Mouse (Mus musculus): ENCODE data around the gene Gfm1. TPM values are rescaled to one million over a fixed set of nuclear protein-coding genes. Genes with fewer than 3 reads are reported as not detected.

Gfm1 gene
- polyA plus RNA-seq, 1 experiment, result 84.5 TPM

GRCm38 (mm10) chr3:67467281-67467680, 37.4 kb downstream of the Gfm1 start:
- no peaks in the 10 kb centered on the region for H3K27me3 ChIP-seq (ENCODE audit: control insufficient read depth, insufficient read depth, low read length, poor library complexity, severe bottlenecking)
- no peaks in the 10 kb centered on the region for H3K9me3 ChIP-seq (replicated peaks; ENCODE audit: control insufficient read depth, insufficient read depth, low read length, poor library complexity, severe bottlenecking)
- H3K9ac ChIP-seq (ENCODE audit: low read depth, poor library complexity, severe bottlenecking), result no peak overlapping the region
- H3K4me3 ChIP-seq (ENCODE audit: low read depth, low read length), result no peak overlapping the region
- no peak overlapping the region for H3K27ac ChIP-seq (ENCODE audit: insufficient read depth, low read length)
- H3K4me1 ChIP-seq (ENCODE audit: control insufficient read depth, insufficient read depth, low read length), result no peaks in the 10 kb centered on the region
- TF ChIP-seq EP300 (IDR thresholded peaks at IDR 0.05; ENCODE audit: insufficient read depth, low read depth, low read length) (no peak), POLR2A (IDR thresholded peaks at IDR 0.05; ENCODE audit: insufficient read depth, low read length) (no peak), CTCF (IDR thresholded peaks at IDR 0.05; ENCODE audit: low read depth, low read length) (no peak)
- peaks cover 5% of the 10 kb centered on the region; the same call in 1 of the 2 replicates for H3K36me3 ChIP-seq (ENCODE audit: control insufficient read depth, insufficient read depth, low read length, poor library complexity, severe bottlenecking)

GRCm38 (mm10) chr3:67471408-67472127, 41.7 kb downstream of the Gfm1 start:
- H3K4me1 ChIP-seq (ENCODE audit: control insufficient read depth, insufficient read depth, low read length), result no peaks in the 10 kb centered on the region
- no peaks in the 10 kb centered on the region for H3K9me3 ChIP-seq (replicated peaks; ENCODE audit: control insufficient read depth, insufficient read depth, low read length, poor library complexity, severe bottlenecking)
- H3K4me3 ChIP-seq (ENCODE audit: low read depth, low read length), result no peak overlapping the region
- H3K9ac ChIP-seq (ENCODE audit: low read depth, poor library complexity, severe bottlenecking), result no peak overlapping the region
- peaks cover 18% of the 10 kb centered on the region; the same call in 1 of the 2 replicates for H3K36me3 ChIP-seq (ENCODE audit: control insufficient read depth, insufficient read depth, low read length, poor library complexity, severe bottlenecking)
- no peak overlapping the region for H3K27ac ChIP-seq (ENCODE audit: insufficient read depth, low read length)
- H3K27me3 ChIP-seq (ENCODE audit: control insufficient read depth, insufficient read depth, low read length, poor library complexity, severe bottlenecking), result no peaks in the 10 kb centered on the region
- TF ChIP-seq POLR2A (IDR thresholded peaks at IDR 0.05; ENCODE audit: insufficient read depth, low read length) (no peak), EP300 (IDR thresholded peaks at IDR 0.05; ENCODE audit: insufficient read depth, low read depth, low read length) (no peak), CTCF (IDR thresholded peaks at IDR 0.05; ENCODE audit: low read depth, low read length) (no peak)

GRCm38 (mm10) chr3:67473438-67473837, 43.5 kb downstream of the Gfm1 start:
- H3K27ac ChIP-seq (ENCODE audit: insufficient read depth, low read length), result no peak overlapping the region
- no peaks in the 10 kb centered on the region for H3K4me1 ChIP-seq (ENCODE audit: control insufficient read depth, insufficient read depth, low read length)
- H3K36me3 ChIP-seq (ENCODE audit: control insufficient read depth, insufficient read depth, low read length, poor library complexity, severe bottlenecking), result peaks cover 16% of the 10 kb centered on the region; the same call in 1 of the 2 replicates
- H3K9ac ChIP-seq (ENCODE audit: low read depth, poor library complexity, severe bottlenecking), result no peak overlapping the region
- no peaks in the 10 kb centered on the region for H3K27me3 ChIP-seq (ENCODE audit: control insufficient read depth, insufficient read depth, low read length, poor library complexity, severe bottlenecking)
- no peaks in the 10 kb centered on the region for H3K9me3 ChIP-seq (replicated peaks; ENCODE audit: control insufficient read depth, insufficient read depth, low read length, poor library complexity, severe bottlenecking)
- H3K4me3 ChIP-seq (ENCODE audit: low read depth, low read length), result no peak overlapping the region
- TF ChIP-seq CTCF (IDR thresholded peaks at IDR 0.05; ENCODE audit: low read depth, low read length) (no peak), EP300 (IDR thresholded peaks at IDR 0.05; ENCODE audit: insufficient read depth, low read depth, low read length) (no peak), POLR2A (IDR thresholded peaks at IDR 0.05; ENCODE audit: insufficient read depth, low read length) (no peak)

- Histone ChIP-seq H3K4me1 (ENCODE audit: control insufficient read depth, insufficient read depth, low read length) (no peaks in the 10 kb centered on the region), H3K27me3 (ENCODE audit: control insufficient read depth, insufficient read depth, low read length, poor library complexity, severe bottlenecking) (no peaks in the 10 kb centered on the region), H3K9me3 (replicated peaks; ENCODE audit: control insufficient read depth, insufficient read depth, low read length, poor library complexity, severe bottlenecking) (no peaks in the 10 kb centered on the region), H3K36me3 (ENCODE audit: control insufficient read depth, insufficient read depth, low read length, poor library complexity, severe bottlenecking) (peaks cover 8% of the 10 kb centered on the region; the same call in 1 of the 2 replicates), H3K9ac (ENCODE audit: low read depth, poor library complexity, severe bottlenecking) (no peak overlapping the region), H3K4me3 (ENCODE audit: low read depth, low read length) (no peak overlapping the region), H3K27ac (ENCODE audit: insufficient read depth, low read length) (no peak overlapping the region)
- TF ChIP-seq POLR2A (IDR thresholded peaks at IDR 0.05; ENCODE audit: insufficient read depth, low read length) (no peak), CTCF (IDR thresholded peaks at IDR 0.05; ENCODE audit: low read depth, low read length) (no peak), EP300 (IDR thresholded peaks at IDR 0.05; ENCODE audit: insufficient read depth, low read depth, low read length) (no peak)
These were observed 49.9 kb downstream of the Gfm1 start for GRCm38 (mm10) chr3:67479806-67480205.

- Histone ChIP-seq H3K36me3 (ENCODE audit: control insufficient read depth, insufficient read depth, low read length, poor library complexity, severe bottlenecking) (no peaks in the 10 kb centered on the region; the same call in 1 of the 2 replicates), H3K27me3 (ENCODE audit: control insufficient read depth, insufficient read depth, low read length, poor library complexity, severe bottlenecking) (no peaks in the 10 kb centered on the region), H3K4me3 (ENCODE audit: low read depth, low read length) (no peak overlapping the region), H3K4me1 (ENCODE audit: control insufficient read depth, insufficient read depth, low read length) (no peaks in the 10 kb centered on the region), H3K9me3 (replicated peaks; ENCODE audit: control insufficient read depth, insufficient read depth, low read length, poor library complexity, severe bottlenecking) (no peaks in the 10 kb centered on the region), H3K27ac (ENCODE audit: insufficient read depth, low read length) (no peak overlapping the region), H3K9ac (ENCODE audit: low read depth, poor library complexity, severe bottlenecking) (no peak overlapping the region)
- no peak for TF ChIP-seq POLR2A (IDR thresholded peaks at IDR 0.05; ENCODE audit: insufficient read depth, low read length)
- no peak for TF ChIP-seq EP300 (IDR thresholded peaks at IDR 0.05; ENCODE audit: insufficient read depth, low read depth, low read length)
- no peak for TF ChIP-seq CTCF (IDR thresholded peaks at IDR 0.05; ENCODE audit: low read depth, low read length)
These were observed 52.5 kb downstream of the Gfm1 start for GRCm38 (mm10) chr3:67482400-67482799.

- H3K27ac ChIP-seq (ENCODE audit: insufficient read depth, low read length), result no peak overlapping the region
- H3K9me3 ChIP-seq (replicated peaks; ENCODE audit: control insufficient read depth, insufficient read depth, low read length, poor library complexity, severe bottlenecking), result no peaks in the 10 kb centered on the region
- no peak overlapping the region for H3K4me3 ChIP-seq (ENCODE audit: low read depth, low read length)
- no peaks in the 10 kb centered on the region for H3K36me3 ChIP-seq (ENCODE audit: control insufficient read depth, insufficient read depth, low read length, poor library complexity, severe bottlenecking)
- no peak overlapping the region for H3K9ac ChIP-seq (ENCODE audit: low read depth, poor library complexity, severe bottlenecking)
- no peak for TF ChIP-seq EP300 (IDR thresholded peaks at IDR 0.05; ENCODE audit: insufficient read depth, low read depth, low read length)
- no peak for TF ChIP-seq POLR2A (IDR thresholded peaks at IDR 0.05; ENCODE audit: insufficient read depth, low read length)
- TF ChIP-seq CTCF (IDR thresholded peaks at IDR 0.05; ENCODE audit: low read depth, low read length), result no peak
- peaks cover 1% of the 10 kb centered on the region for H3K4me1 ChIP-seq (ENCODE audit: control insufficient read depth, insufficient read depth, low read length)
- no peaks in the 10 kb centered on the region for H3K27me3 ChIP-seq (ENCODE audit: control insufficient read depth, insufficient read depth, low read length, poor library complexity, severe bottlenecking)
These were observed 55.3 kb downstream of the Gfm1 start for GRCm38 (mm10) chr3:67485233-67485632.
